Mouse (Mus musculus): ENCODE measurements around the gene Llgl2. TPM values are rescaled to one million over a fixed set of nuclear protein-coding genes. Genes with fewer than 3 reads are reported as not detected.
"Not testable (repeated sequence)": the region's sequence is repeated elsewhere in the genome, so short reads cannot be mapped to it uniquely, and the experiment has no call there.

The Llgl2 gene
- total RNA-seq, 1 experiment from 2014 or later: 6.2 TPM

- no peak for ATAC-seq (replicated peaks; ENCODE audit: low read depth, poor library complexity, severe bottlenecking)
Observed at GRCm38 (mm10) chr11:115832523-115832922, 8.7 kb downstream of the Llgl2 start.

GRCm38 (mm10) chr11:115833021-115833513 lies 9.2 kb downstream of the Llgl2 start:
- no peak for ATAC-seq (replicated peaks; ENCODE audit: low read depth, poor library complexity, severe bottlenecking)

GRCm38 (mm10) chr11:115834033-115834432 lies 10.2 kb downstream of the Llgl2 start:
- ATAC-seq (replicated peaks; ENCODE audit: low read depth, poor library complexity, severe bottlenecking): no peak

- no peak for ATAC-seq (replicated peaks; ENCODE audit: low read depth, poor library complexity, severe bottlenecking)
Observed at GRCm38 (mm10) chr11:115836656-115837395, 13.0 kb downstream of the Llgl2 start.

GRCm38 (mm10) chr11:115837606-115838345 lies 13.9 kb downstream of the Llgl2 start:
- ATAC-seq (replicated peaks; ENCODE audit: low read depth, poor library complexity, severe bottlenecking): no peak

- peak; percentile 48 for ATAC-seq (replicated peaks; ENCODE audit: low read depth, poor library complexity, severe bottlenecking)
Observed at GRCm38 (mm10) chr11:115838895-115839311, 15.1 kb downstream of the Llgl2 start.

- ATAC-seq (replicated peaks; ENCODE audit: low read depth, poor library complexity, severe bottlenecking): no peak
Observed at GRCm38 (mm10) chr11:115839732-115840131, 15.9 kb downstream of the Llgl2 start.

GRCm38 (mm10) chr11:115841044-115841443 lies 17.2 kb downstream of the Llgl2 start:
- ATAC-seq (replicated peaks; ENCODE audit: low read depth, poor library complexity, severe bottlenecking): no peak

- peak; percentile 63; the same call in 1 of the 2 replicates for ATAC-seq (replicated peaks; ENCODE audit: low read depth, poor library complexity, severe bottlenecking)
Observed at GRCm38 (mm10) chr11:115841961-115842550, 18.2 kb downstream of the Llgl2 start.

GRCm38 (mm10) chr11:115843141-115843890 lies 19.5 kb downstream of the Llgl2 start:
- no peak for ATAC-seq (replicated peaks; ENCODE audit: low read depth, poor library complexity, severe bottlenecking)

- no peak for ATAC-seq (replicated peaks; ENCODE audit: low read depth, poor library complexity, severe bottlenecking)
Observed at GRCm38 (mm10) chr11:115843891-115844239, 20.0 kb downstream of the Llgl2 start.

GRCm38 (mm10) chr11:115844240-115844639 lies 20.4 kb downstream of the Llgl2 start:
- ATAC-seq (replicated peaks; ENCODE audit: low read depth, poor library complexity, severe bottlenecking): no peak

- ATAC-seq (replicated peaks; ENCODE audit: low read depth, poor library complexity, severe bottlenecking): no peak
Observed at GRCm38 (mm10) chr11:115845819-115846218, 22.0 kb downstream of the Llgl2 start.

GRCm38 (mm10) chr11:115854674-115855073 lies 30.8 kb downstream of the Llgl2 start:
- no peak for ATAC-seq (replicated peaks; ENCODE audit: low read depth, poor library complexity, severe bottlenecking)

GRCm38 (mm10) chr11:115857146-115857545 lies 33.3 kb downstream of the Llgl2 start:
- ATAC-seq (replicated peaks; ENCODE audit: low read depth, poor library complexity, severe bottlenecking): not testable (repeated sequence)

- ATAC-seq (replicated peaks; ENCODE audit: low read depth, poor library complexity, severe bottlenecking): no peak
Observed at GRCm38 (mm10) chr11:115857936-115858335, 34.1 kb downstream of the Llgl2 start.

GRCm38 (mm10) chr11:115858354-115858753 lies 34.5 kb downstream of the Llgl2 start, which contains the start of gene Myo15b:
Gene Myo15b, plus strand, starts transcription at chr11:115858406.
- ATAC-seq (replicated peaks; ENCODE audit: low read depth, poor library complexity, severe bottlenecking): no peak

GRCm38 (mm10) chr11:115859143-115859945 lies 35.5 kb downstream of the Llgl2 start:
- peak; percentile 93 for ATAC-seq (replicated peaks; ENCODE audit: low read depth, poor library complexity, severe bottlenecking)

- no peak for ATAC-seq (replicated peaks; ENCODE audit: low read depth, poor library complexity, severe bottlenecking)
Observed at GRCm38 (mm10) chr11:115863895-115864294, 40.0 kb downstream of the Llgl2 start.

Data from common myeloid progenitor, adult 5-6 weeks (primary cell).